ENCODE assay signal across 22 mouse cellular contexts in genomic region chr1:155134866-155135265, GRCm38 (mm10). TPM values are rescaled to one million over a fixed set of nuclear protein-coding genes. Genes with fewer than 3 reads are reported as not detected.
DNase-seq lines count a peak whose midpoint lies in the region; ATAC-seq and TF ChIP-seq lines count a peak whose summit lies in the region.
"Had no signal": no experiment of that assay in that cellular context is flagged by ENCODE, and none has a peak within 500 bp of the region (broad histone marks: within the 10 kb centered on the region; RNA-seq: fewer than 3 reads in every experiment).

No protein-coding gene starts in this region.

- H3K9me3 ChIP-seq in heart, embryonic 15.5 days (replicated peaks), result no peaks in the 10 kb centered on the region
- no peaks in the 10 kb centered on the region for H3K9me3 ChIP-seq in limb, embryonic 14.5 days (ENCODE audit: control insufficient read depth, low read length)
- H3K9me3 ChIP-seq in limb, embryonic 10.5 days (replicated peaks), result no peaks in the 10 kb centered on the region
- H3K9me3 ChIP-seq: forebrain, embryonic 13.5 days; midbrain, embryonic 15.5 days had no signal

- no peak overlapping the region for H3K4me2 ChIP-seq in heart, embryonic 15.5 days
- H3K4me2 ChIP-seq in limb, embryonic 14.5 days (replicated peaks; ENCODE audit: low read depth, low read length, severe bottlenecking), result no peak overlapping the region
- H3K4me2 ChIP-seq: forebrain, embryonic 13.5 days; hindbrain, embryonic 14.5 days; midbrain, embryonic 15.5 days had no signal

- H3K27me3 ChIP-seq in heart, embryonic 15.5 days, result no peaks in the 10 kb centered on the region
- H3K27me3 ChIP-seq in limb, embryonic 14.5 days (ENCODE audit: control insufficient read depth, insufficient read depth, low read length), result no peaks in the 10 kb centered on the region
- H3K27me3 ChIP-seq in limb, embryonic 10.5 days (ENCODE audit: low read depth, poor library complexity, severe bottlenecking), result no peaks in the 10 kb centered on the region
- H3K27me3 ChIP-seq: forebrain, embryonic 13.5 days; midbrain, embryonic 15.5 days; Patski had no signal

- H3K36me3 ChIP-seq in heart, embryonic 15.5 days, result no peaks in the 10 kb centered on the region
- no peaks in the 10 kb centered on the region; the same call in 1 of the 2 replicates for H3K36me3 ChIP-seq in limb, embryonic 14.5 days (ENCODE audit: control insufficient read depth, insufficient read depth, low read length)
- H3K36me3 ChIP-seq in limb, embryonic 10.5 days, result no peaks in the 10 kb centered on the region
- H3K36me3 ChIP-seq: midbrain, embryonic 15.5 days had no signal

- no peak overlapping the region for H3K4me3 ChIP-seq in heart, embryonic 15.5 days
- no peak overlapping the region for H3K4me3 ChIP-seq in limb, embryonic 14.5 days (replicated peaks; ENCODE audit: low read length)
- H3K4me3 ChIP-seq in limb, embryonic 10.5 days, result no peak overlapping the region
- H3K4me3 ChIP-seq: forebrain, embryonic 13.5 days; heart, adult 2 months; midbrain, embryonic 15.5 days; myocyte had no signal

- DNase-seq in embryo, embryonic 10 days (ENCODE audit: low spot score), result peak; percentile 60
- DNase-seq in embryo, embryonic 9.5 days (ENCODE audit: extremely low spot score), result no peak
- no peak for DNase-seq in heart, adult 11 months
- no peak for DNase-seq in limb, embryonic 14.5 days (ENCODE audit: low spot score)
- DNase-seq in limb, embryonic 10.5 days (ENCODE audit: low spot score), result no peak
- DNase-seq in embryo, embryonic 11 days, result peak; percentile 53
- DNase-seq in retina, postnatal 1 day, result no peak
- DNase-seq: adrenal gland, adult 8-10 months; cerebellum, adult 9-11 months; gastrocnemius, postnatal 10 days; heart, adult 2 months; kidney, postnatal 14 days; liver, postnatal 0 days; right cerebral cortex, postnatal 14 days; spleen, adult 18-20 months; thymus, adult 2 months had no signal

- 0 out of 2 replicates have a peak overlapping the region, but pooled peaks have one; percentile 64 for H3K27ac ChIP-seq in heart, embryonic 15.5 days
- no peak overlapping the region for H3K27ac ChIP-seq in limb, embryonic 14.5 days (replicated peaks; ENCODE audit: low read depth, low read length)
- H3K27ac ChIP-seq in limb, embryonic 10.5 days, result no peak overlapping the region
- H3K27ac ChIP-seq: forebrain, embryonic 13.5 days; heart, adult 2 months; hindbrain, embryonic 14.5 days; midbrain, embryonic 15.5 days had no signal

- 29% methylated on average over 8 of the region's 8 CpGs for WGBS in heart, embryonic 15.5 days
- WGBS in limb, embryonic 14.5 days, result 38% methylated on average over 8 of the region's 8 CpGs
- WGBS in limb, embryonic 10.5 days, result 42% methylated on average over 8 of the region's 8 CpGs

- no peak for TF ChIP-seq POLR2A in limb, embryonic 14.5 days (IDR thresholded peaks at IDR 0.05; ENCODE audit: borderline replicate concordance, extremely low read depth, insufficient read depth, insufficient read length)

- peaks cover 48% of the 10 kb centered on the region for H3K4me1 ChIP-seq in heart, embryonic 15.5 days (replicated peaks)
- peaks cover 4% of the 10 kb centered on the region; the same call in 1 of the 2 replicates for H3K4me1 ChIP-seq in limb, embryonic 14.5 days (ENCODE audit: control insufficient read depth, insufficient read depth, low read length)
- H3K4me1 ChIP-seq in limb, embryonic 10.5 days, result peaks cover 10% of the 10 kb centered on the region
- H3K4me1 ChIP-seq: forebrain, embryonic 13.5 days; midbrain, embryonic 15.5 days had no signal

- no peak overlapping the region for H3K9ac ChIP-seq in heart, embryonic 15.5 days
- H3K9ac ChIP-seq in limb, embryonic 14.5 days (ENCODE audit: low read depth, low read length, severe bottlenecking), result no peak overlapping the region
- H3K9ac ChIP-seq: forebrain, embryonic 13.5 days; hindbrain, embryonic 14.5 days; liver, postnatal 0 days; midbrain, embryonic 15.5 days had no signal

- no peak for ATAC-seq in heart, embryonic 15.5 days (replicated peaks; ENCODE audit: insufficient number of reproducible peaks, insufficient read depth, low FRiP score, low read depth)
- ATAC-seq in limb, embryonic 14.5 days (ENCODE audit: low FRiP score, low read depth), result peak; percentile 34; the same call in 1 of the 2 replicates
- ATAC-seq: forebrain, embryonic 13.5 days; liver, postnatal 0 days; midbrain, embryonic 15.5 days; Patski had no signal

RNA-seq across cellular contexts. Expression of gene Mr1, which starts 11.7 kb away (rescaled TPM):
- 6.6 and 7.1 TPM in 2 replicates for polyA plus RNA-seq in heart, embryonic 15.5 days (2015; fragmentation: Nextera tagmentation; extraction: Ambion mirVana)
- 6.9 and 8.2 TPM in 2 replicates for polyA plus RNA-seq in limb, embryonic 14.5 days (2012; rRNA removed)
- 10.5 TPM in 2 replicates for polyA plus RNA-seq in limb, embryonic 14.5 days (2014; fragmentation: Nextera tagmentation; extraction: Ambion mirVana)
- 0.62 and 1.5 TPM in 2 replicates for polyA plus RNA-seq in limb, embryonic 10.5 days (2016; fragmentation: Nextera tagmentation; extraction: Ambion mirVana)

RNA-seq across cellular contexts. Expression of gene Stx6, which starts 23.6 kb away (rescaled TPM):
- 47.7 and 57.0 TPM in 2 replicates for polyA plus RNA-seq in heart, embryonic 15.5 days (2015; fragmentation: Nextera tagmentation; extraction: Ambion mirVana)
- 80.1 and 85.2 TPM in 2 replicates for polyA plus RNA-seq in limb, embryonic 14.5 days (2012; rRNA removed)
- 89.9 and 111 TPM in 2 replicates for polyA plus RNA-seq in limb, embryonic 14.5 days (2014; fragmentation: Nextera tagmentation; extraction: Ambion mirVana)
- polyA plus RNA-seq in limb, embryonic 10.5 days (2016; fragmentation: Nextera tagmentation; extraction: Ambion mirVana), result 83.1 and 95.4 TPM in 2 replicates

RNA-seq across cellular contexts. Expression of gene Ier5, which starts 35.4 kb away (rescaled TPM):
- 5.0 and 5.5 TPM in 2 replicates for polyA plus RNA-seq in heart, embryonic 15.5 days (2015; fragmentation: Nextera tagmentation; extraction: Ambion mirVana)
- polyA plus RNA-seq in limb, embryonic 14.5 days (2012; rRNA removed), result 25.1 and 25.3 TPM in 2 replicates
- polyA plus RNA-seq in limb, embryonic 14.5 days (2014; fragmentation: Nextera tagmentation; extraction: Ambion mirVana), result 13.6 and 16.2 TPM in 2 replicates
- 4.5 and 6.9 TPM in 2 replicates for polyA plus RNA-seq in limb, embryonic 10.5 days (2016; fragmentation: Nextera tagmentation; extraction: Ambion mirVana)

Comparison
In these comparisons a context has a peak if more than half of its experiments do, and no peak if none do; other contexts are left out.
1. DNase-seq: peak in embryo, embryonic 10 days (single experiment) and embryo, embryonic 11 days (single experiment); none in embryo, embryonic 9.5 days (single experiment), heart, adult 11 months (single experiment), limb, embryonic 14.5 days (single experiment), limb, embryonic 10.5 days (single experiment) and retina, postnatal 1 day (single experiment).